Mouse (Mus musculus) T-helper 17 cell (primary cell): ENCODE data around the gene Bpifb9a.
"Not testable (repeated sequence)": the region's sequence is repeated elsewhere in the genome, so short reads cannot be mapped to it uniquely, and the experiment has no call there.

ENCODE experiments used
- in situ Hi-C, 2 experiments: fragments of 300-600 bp; cut with MboI, MseI; formaldehyde crosslinking; loops; 1 replicate in 1 of 2; 2 replicates in 1 of 2; pipeline ENCODE4 v1.15.1; 2025; ENCODE audit warnings: high pct_unique_total_duplicates in 2 of 2

Bpifb9a gene

GRCm38 (mm10) chr2:154257554-154257953, at the start of gene Bpifb9a:
Bpifb9a (plus strand) TSS chr2:154257854.
- in situ Hi-C loops, result loop anchor here (5.0 to 10.0 kb wide), 2 partner anchors 50 to 1517 kb away; partner anchors contain the start of genes Bpifb9b (in 2 of the 2) and Mmp24 (in 1 of the 2)

- in situ Hi-C loops, result loop anchor here in 1 of 2 experiments (5.0 kb wide), 1 partner anchor 78 kb away; no protein-coding TSS in a partner anchor
These were observed 48.5 kb upstream of the Bpifb9a start for GRCm38 (mm10) chr2:154209112-154209511.

- in situ Hi-C loops, result loop anchor here in 1 of 2 experiments (5.0 kb wide), 2 partner anchors 81 to 166 kb away; no protein-coding TSS in a partner anchor
These were observed 46.5 kb upstream of the Bpifb9a start for GRCm38 (mm10) chr2:154211121-154211520.

GRCm38 (mm10) chr2:154211881-154212280, 45.8 kb upstream of the Bpifb9a start:
- in situ Hi-C loops, result loop anchor here in 1 of 2 experiments (5.0 kb wide), 2 partner anchors 80 to 165 kb away; no protein-coding TSS in a partner anchor

- in situ Hi-C loops, result no loop called here
These were observed 42.5 kb upstream of the Bpifb9a start for GRCm38 (mm10) chr2:154215191-154215590.

- in situ Hi-C loops, result no loop called here
These were observed 37.7 kb upstream of the Bpifb9a start for GRCm38 (mm10) chr2:154219950-154220349.

GRCm38 (mm10) chr2:154223265-154223916, 34.3 kb upstream of the Bpifb9a start, which contains the start of gene Bpifb5:
Bpifb5 (plus strand) TSS chr2:154223742.
- in situ Hi-C loops, result no loop called here

- in situ Hi-C loops, result no loop called here
These were observed 33.8 kb upstream of the Bpifb9a start for GRCm38 (mm10) chr2:154223917-154224273.

- in situ Hi-C loops, result no loop called here
These were observed 30.7 kb upstream of the Bpifb9a start for GRCm38 (mm10) chr2:154226991-154227390.

- in situ Hi-C loops, result no loop called here
These were observed 29.8 kb upstream of the Bpifb9a start for GRCm38 (mm10) chr2:154227830-154228229.

- in situ Hi-C loops, result loop anchor here in 1 of 2 experiments (5.0 kb wide), 1 partner anchor 44 kb away; no protein-coding TSS in a partner anchor
These were observed 24.2 kb upstream of the Bpifb9a start for GRCm38 (mm10) chr2:154233426-154233825.

GRCm38 (mm10) chr2:154240771-154241170, 16.9 kb upstream of the Bpifb9a start:
- in situ Hi-C loops, result no loop called here

GRCm38 (mm10) chr2:154242726-154243125, 14.9 kb upstream of the Bpifb9a start:
- in situ Hi-C loops, result not testable (repeated sequence)

GRCm38 (mm10) chr2:154243356-154244036, 14.2 kb upstream of the Bpifb9a start:
- in situ Hi-C loops, result no loop called here

- in situ Hi-C loops, result no loop called here
These were observed 12.3 kb upstream of the Bpifb9a start for GRCm38 (mm10) chr2:154245322-154245721.

GRCm38 (mm10) chr2:154255254-154255653, 2.4 kb upstream of the Bpifb9a start:
- in situ Hi-C loops, result loop anchor here (5.0 to 10.0 kb wide), 2 partner anchors 52 to 1520 kb away; partner anchors contain the start of genes Bpifb9b (in 2 of the 2) and Mmp24 (in 1 of the 2)

GRCm38 (mm10) chr2:154255770-154256169, 1.9 kb upstream of the Bpifb9a start:
- in situ Hi-C loops, result loop anchor here (5.0 to 10.0 kb wide), 2 partner anchors 52 to 1519 kb away; partner anchors contain the start of genes Bpifb9b (in 2 of the 2) and Mmp24 (in 1 of the 2)

GRCm38 (mm10) chr2:154264397-154264796, 6.7 kb downstream of the Bpifb9a start:
- in situ Hi-C loops, result not testable (repeated sequence)

GRCm38 (mm10) chr2:154291866-154292265, 34.2 kb downstream of the Bpifb9a start:
- in situ Hi-C loops, result loop anchor here in 1 of 2 experiments (5.0 kb wide), 1 partner anchor 80 kb away; no protein-coding TSS in a partner anchor

GRCm38 (mm10) chr2:154292833-154293232, 35.2 kb downstream of the Bpifb9a start:
- in situ Hi-C loops, result loop anchor here in 1 of 2 experiments (5.0 kb wide), 1 partner anchor 81 kb away; no protein-coding TSS in a partner anchor

- in situ Hi-C loops, result loop anchor here in 1 of 2 experiments (5.0 kb wide), 1 partner anchor 82 kb away; no protein-coding TSS in a partner anchor
These were observed 37.1 kb downstream of the Bpifb9a start for GRCm38 (mm10) chr2:154294746-154295145.

GRCm38 (mm10) chr2:154300496-154300895, 42.8 kb downstream of the Bpifb9a start:
- in situ Hi-C loops, result no loop called here
